Mouse (Mus musculus) bone marrow, adult 2 months (tissue): Measurements from ENCODE around the gene Repin1.

Experiments used
- CTCF ChIP-seq: fragments of 200-500 bp; IDR thresholded peaks from 2 replicates; pipeline ENCODE4 v1.5.1; 2011; ENCODE audit warnings: low read length, control low read depth; ENCODE audit not compliant: control insufficient read depth, insufficient read depth
- POLR2A ChIP-seq: fragments of 200-500 bp; IDR thresholded peaks from 2 replicates; pipeline ENCODE4 v1.6.1; 2011; ENCODE audit warnings: low read depth, mild to moderate bottlenecking, control low read depth, low read length, borderline replicate concordance; ENCODE audit not compliant: control insufficient read depth

GRCm38 (mm10) chr6:48555956-48556355, 37.7 kb upstream of the Repin1 start:
- TF ChIP-seq CTCF (no peak), POLR2A (no peak)
